Mouse (Mus musculus) gonadal fat pad, adult 2 months (tissue): Measurements from ENCODE around the gene Slc6a13. TPM values are rescaled to one million over a fixed set of nuclear protein-coding genes. Genes with fewer than 3 reads are reported as not detected.
"Not testable (repeated sequence)": the region's sequence is repeated elsewhere in the genome, so short reads cannot be mapped to it uniquely, and the experiment has no call there.

Experiments used
- DNase-seq: peaks from one replicate; pipeline ENCODE4 v3.0.0-alpha.2; 2012; ENCODE audit warnings: low read depth
- polyA plus RNA-seq: library from polyadenylated mRNA; depleted of rRNA; stranded (reverse); fragments of >200 nt; gene quantifications from 2 replicates; pipeline ENCODE4 v1.2.3, GENCODE M21; 2012

The Slc6a13 gene
- polyA plus RNA-seq, 1 experiment: 56.6 TPM

DNA sequence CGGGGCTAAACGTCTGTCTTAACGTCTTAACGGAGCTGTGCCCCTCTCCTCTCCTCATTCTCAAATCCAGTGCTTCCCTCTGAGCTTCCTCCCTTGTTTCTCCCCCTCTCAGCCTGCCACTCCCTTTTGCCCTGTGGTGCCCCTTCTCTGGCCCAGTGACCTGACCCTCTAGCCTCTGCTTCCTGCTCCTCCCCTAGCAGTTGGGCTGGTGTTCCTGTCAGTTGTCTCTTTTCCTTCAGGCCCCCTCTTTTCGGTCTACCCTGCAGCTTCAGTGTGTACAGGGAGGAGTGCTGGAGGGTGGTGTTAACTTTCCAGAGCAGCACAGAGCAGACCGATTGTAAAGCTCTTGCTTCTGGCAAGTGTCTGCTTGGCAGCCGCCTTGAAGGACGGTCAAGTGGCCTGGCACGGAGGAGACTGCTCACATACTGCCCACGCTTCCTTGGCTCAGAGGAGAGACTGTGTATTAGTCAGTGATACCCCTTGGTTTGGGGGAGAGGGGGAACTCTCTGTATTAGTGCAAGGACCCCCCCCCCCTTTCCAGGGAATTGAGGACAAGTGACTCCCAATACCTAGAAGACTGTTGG, 26.6 kb downstream of the Slc6a13 start:
- DNase-seq: no peak

DNA sequence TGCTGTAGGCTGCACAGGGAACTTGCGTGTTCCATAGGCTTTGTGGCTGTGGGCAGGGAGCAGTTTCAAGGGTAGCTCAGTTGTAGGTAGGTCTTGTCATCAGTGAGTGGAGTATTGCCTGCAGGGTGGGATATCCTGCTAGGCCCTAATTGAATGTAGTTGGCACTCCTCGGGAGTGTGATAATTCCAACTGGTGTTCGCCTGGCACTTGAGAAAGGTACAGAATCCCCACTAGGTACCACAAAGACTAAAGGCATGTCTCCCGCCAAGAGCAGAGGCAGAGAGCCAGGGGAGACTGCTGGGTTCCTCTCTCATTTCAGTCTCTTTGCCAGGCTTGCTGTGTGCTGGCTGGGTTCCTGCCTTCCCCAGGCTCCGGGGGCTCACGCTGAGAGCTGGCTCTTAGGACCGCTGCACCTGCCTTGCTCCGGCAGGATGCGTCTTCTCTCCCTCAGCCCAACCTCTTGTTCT, 28.4 kb downstream of the Slc6a13 start:
- no peak for DNase-seq

- no peak for DNase-seq
Observed at GRCm38 (mm10) chr6:121329848-121330508, 30.0 kb downstream of the Slc6a13 start.

DNA sequence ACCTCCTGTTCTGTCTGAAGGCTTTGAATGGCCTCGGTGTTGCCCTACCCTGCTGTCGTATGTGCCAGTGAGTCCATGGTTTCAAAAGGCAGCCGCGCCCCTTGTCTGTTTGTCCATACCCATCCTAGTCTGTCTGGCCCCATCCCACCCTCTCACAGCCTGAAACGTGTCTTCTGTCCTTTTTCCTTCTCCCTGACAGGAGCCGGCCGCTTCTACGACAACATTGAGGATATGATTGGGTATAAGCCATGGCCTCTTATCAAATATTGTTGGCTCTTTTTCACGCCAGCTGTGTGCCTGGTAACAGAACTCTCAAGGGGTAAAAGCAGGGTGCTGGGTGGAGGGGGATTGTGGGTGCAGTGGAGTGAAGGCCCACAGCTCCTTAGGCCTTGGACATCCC, 35.8 kb downstream of the Slc6a13 start:
- DNase-seq: no peak

- no peak for DNase-seq
Observed at GRCm38 (mm10) chr6:121336558-121336957, 36.5 kb downstream of the Slc6a13 start.

GRCm38 (mm10) chr6:121337229-121337628, 37.2 kb downstream of the Slc6a13 start:
- DNase-seq: no peak

DNA sequence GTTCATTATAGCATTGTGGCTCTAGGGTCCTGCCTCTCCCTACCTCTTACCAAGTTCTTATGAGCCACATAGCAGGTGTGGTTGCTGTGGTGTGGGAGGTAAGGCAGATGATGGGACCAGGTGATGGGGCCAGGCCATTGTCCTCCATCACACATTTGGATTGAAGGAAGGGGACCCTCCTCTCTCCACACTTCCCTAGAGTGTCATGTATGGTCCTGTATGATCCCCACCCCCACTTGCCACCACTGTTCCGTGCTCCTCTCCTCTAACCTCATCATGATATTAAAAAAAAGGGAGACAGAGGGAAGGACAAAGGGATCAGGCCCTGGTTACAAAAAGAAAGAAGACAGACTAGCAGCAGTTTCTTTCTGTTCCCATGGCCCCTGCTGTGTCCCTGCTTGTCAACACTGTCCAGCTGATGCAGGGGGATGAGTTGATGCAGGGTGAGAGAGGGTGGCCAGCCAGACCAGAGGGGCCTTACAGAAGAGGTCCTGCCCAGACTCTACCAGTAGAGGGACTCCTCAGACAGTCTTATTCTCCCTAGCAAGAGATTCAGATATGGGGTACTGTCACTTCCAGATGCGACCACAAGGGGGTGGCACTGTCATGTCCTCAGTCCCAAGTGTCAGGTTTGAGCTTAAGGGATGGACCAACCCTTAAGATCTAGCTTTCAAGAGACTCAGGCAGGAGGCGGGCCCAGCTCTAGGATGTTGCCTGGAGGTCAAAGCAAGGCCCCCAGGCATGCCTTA, 37.9 kb downstream of the Slc6a13 start:
- DNase-seq: peak; percentile 4

GRCm38 (mm10) chr6:121338519-121338896, 38.5 kb downstream of the Slc6a13 start:
- DNase-seq: no peak

DNA sequence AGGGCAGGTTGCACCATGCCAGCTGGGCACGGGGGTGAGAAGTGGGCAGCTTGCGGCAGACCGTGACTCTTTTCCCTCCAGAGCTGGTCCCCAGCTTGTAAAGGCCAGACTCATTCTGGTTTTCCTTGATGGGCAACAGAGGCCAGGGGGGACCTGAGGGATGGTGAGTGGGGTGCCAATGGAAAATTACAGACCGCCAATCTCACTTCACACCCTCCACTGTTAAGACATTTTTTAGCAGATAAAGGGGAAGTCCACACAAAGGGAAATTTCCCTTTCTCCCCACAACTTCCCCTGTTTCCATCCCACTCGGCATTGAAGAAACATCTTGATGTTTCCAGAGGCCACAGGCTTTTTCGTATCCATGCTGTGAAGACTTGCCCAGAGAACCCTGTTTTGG, 41.6 kb downstream of the Slc6a13 start:
- no peak for DNase-seq

DNA sequence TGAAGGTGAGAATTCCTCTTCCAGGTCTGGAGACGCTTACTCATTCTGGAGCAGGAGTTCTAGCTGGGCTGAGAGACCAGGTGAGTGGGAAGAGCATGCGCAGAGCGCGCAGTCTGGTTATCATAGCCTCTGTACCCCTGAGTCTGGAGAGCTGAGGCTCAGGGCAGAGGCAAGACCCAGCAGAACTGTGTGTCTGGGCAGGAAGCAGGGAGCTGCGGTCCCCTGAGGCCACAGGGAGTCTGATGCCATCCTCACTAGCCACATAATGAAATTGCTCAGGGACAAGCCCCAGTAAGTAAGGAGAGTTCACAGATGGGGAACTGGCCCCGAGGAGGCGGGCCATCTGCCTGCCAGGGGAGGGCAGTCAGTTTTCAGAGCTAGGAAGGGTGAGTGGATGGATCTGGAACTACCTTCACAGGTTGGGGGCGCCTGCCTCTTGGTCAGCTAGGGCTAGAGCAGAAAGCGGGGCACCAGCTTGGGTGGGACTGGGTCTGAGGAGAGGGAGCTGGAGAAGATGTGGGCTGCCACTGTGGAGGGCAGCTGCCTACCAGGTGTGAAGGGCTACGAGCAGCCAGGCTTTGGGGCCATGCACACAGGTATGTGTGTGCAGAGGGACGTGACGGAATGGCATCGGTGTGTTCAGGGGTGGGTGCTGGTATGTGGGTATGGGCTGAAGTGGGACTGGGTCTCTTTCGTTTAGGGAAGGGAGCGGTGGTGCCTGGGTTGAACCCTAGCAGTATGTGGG, 43.2 kb downstream of the Slc6a13 start, which contains the start of gene Slc6a12:
TSS of gene Slc6a12 (plus strand) at position 51 of the 745 bp plus-strand sequence.
- DNase-seq: no peak

DNA sequence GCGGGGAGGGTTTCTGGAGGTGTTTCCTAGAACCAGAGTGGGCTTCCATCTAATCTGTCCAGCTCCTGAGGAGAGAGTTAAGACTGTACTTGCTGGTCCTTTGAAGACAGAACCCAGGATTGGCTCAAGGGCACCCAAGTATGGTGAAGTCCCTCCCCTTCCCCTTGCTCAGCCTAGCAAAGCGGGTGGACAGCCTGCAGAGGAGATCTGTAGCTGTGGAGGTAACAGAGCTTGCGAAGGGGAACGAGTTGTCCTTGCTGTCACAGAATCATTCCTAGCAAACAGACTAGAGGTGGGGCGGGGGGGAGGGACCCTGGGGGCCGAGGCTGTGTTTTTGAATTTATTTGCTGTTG, 43.7 kb downstream of the Slc6a13 start:
- DNase-seq: no peak

DNA sequence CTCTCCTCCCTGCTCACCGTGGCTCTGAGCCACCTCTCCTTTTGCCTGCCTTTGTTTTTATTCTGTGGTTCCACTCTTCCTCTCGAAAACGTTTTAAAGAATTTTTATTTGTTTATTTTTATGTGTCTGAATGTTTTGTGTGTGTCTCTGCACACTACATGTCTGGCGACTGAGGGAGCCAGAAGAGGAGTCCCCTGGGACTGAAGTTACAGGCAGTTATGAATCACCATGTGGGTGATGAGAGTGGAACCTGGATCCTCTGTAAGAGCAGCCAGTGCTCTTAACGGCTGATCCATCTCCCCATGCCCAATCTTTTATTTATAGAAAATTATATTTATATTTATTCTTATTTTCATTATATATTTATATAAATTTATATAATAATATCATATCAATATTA, 44.3 kb downstream of the Slc6a13 start:
- no peak for DNase-seq

- no peak for DNase-seq
Observed at GRCm38 (mm10) chr6:121346428-121346827, 46.4 kb downstream of the Slc6a13 start.

- no peak for DNase-seq
Observed at GRCm38 (mm10) chr6:121352276-121352675, 52.2 kb downstream of the Slc6a13 start.

DNA sequence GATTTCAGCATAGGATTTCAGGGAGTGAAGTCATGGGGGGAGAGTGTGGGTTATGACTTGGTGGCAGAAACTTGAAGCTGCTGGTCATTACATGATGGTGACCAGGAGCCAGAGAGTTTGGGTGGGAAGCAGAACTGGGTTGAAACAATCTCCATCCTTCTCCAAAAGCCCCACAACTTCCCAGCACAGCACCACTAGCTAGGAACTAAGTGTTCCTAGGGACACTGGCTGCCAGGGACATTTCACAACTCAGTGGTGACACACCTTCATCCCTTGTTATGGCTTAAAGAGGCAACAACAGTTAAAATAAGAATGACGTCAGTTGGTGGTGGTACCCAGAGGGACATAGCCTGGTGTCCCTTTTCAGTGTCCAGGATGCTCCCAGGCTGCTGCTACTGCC, 56.0 kb downstream of the Slc6a13 start:
- DNase-seq: no peak

DNA sequence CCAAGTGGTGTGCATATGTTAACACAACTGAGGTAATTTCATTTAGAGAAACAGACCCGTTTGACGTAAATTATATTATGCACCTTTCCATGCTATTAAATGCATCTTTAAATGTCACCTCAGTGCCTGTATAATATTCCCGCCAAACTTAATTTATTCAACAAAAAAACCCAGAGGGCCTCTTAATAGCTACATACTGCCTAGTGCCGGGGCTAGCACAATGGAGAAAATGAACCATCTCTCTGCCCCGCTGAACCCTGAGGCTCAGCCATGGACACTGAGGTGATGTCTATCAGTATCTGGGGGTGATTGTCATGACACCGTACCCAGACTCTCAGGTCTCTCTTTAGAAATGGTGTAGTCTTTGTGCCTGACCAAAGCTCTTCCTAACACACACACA, 57.2 kb downstream of the Slc6a13 start:
- DNase-seq: no peak

GRCm38 (mm10) chr6:121363061-121363460, 63.0 kb downstream of the Slc6a13 start:
- no peak for DNase-seq

DNA sequence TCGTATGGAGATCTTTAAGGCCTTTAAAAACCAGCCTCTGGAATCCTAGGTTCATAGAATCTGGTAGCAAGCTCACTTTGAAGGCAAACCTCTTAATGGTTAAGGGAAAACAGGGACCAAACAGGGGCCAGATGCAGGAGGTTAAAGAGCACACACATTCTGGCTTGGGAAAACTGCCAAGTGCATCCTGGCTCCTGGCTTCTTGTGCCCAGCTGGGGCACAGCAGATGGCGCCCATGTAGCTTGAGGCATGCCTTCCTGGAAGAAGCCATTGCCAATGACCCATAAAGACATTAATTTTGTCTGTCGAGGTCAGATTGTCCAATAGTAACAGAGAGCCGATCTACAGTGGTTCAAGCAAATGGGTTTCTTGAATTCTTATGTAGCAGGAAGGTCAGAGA, 63.9 kb downstream of the Slc6a13 start:
- DNase-seq: no peak

DNA sequence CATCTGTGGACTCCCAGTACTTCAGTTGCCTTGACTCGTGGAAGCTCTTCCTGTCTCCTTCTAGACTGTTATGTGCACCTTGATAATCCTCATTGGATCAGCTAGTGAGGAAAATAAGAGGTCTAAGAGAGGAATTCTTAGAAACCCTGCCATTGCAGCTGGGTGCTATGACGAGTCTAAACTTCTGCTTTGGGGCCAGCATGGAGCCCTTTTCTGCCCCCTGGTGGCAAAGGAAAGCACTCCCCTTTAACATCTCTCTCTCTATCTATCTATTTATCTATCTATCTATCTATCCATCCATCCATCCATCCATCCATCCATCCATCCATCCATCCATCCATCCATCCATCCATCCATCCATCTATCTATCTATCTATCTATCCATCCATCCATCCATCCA, 66.5 kb downstream of the Slc6a13 start:
- DNase-seq: not testable (repeated sequence)

DNA sequence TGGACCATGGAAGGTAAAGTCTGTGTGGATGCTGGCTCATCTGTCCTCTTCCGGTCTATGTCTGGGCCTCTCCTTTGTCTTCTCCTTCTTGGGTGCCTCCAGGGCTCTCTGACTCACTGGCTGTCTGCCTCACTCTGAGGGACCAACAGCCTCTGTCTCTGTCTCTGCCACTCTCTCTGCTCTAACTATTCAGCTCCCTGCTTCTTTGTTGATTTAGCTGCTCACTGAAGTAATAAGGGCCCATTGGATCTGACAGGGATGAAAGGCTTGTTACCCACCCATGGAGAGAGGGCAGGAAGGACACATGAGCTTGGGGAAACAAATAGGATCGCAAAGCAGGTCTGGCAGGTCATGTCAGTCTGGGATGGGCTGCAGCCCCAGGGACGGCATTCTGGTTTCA, 67.1 kb downstream of the Slc6a13 start:
- no peak for DNase-seq

- DNase-seq: no peak
Observed at GRCm38 (mm10) chr6:121371197-121371980, 71.4 kb downstream of the Slc6a13 start.

- no peak for DNase-seq
Observed at GRCm38 (mm10) chr6:121376159-121376558, 76.1 kb downstream of the Slc6a13 start.
